Mouse (Mus musculus): ENCODE measurements around the gene Ccdc57. TPM values are rescaled to one million over a fixed set of nuclear protein-coding genes. Genes with fewer than 3 reads are reported as not detected.
"Not testable (repeated sequence)": the region's sequence is repeated elsewhere in the genome, so short reads cannot be mapped to it uniquely, and the experiment has no call there.

Gene Ccdc57
- polyA plus RNA-seq, 1 experiment from 2014 or later: 5.2 TPM

DNA sequence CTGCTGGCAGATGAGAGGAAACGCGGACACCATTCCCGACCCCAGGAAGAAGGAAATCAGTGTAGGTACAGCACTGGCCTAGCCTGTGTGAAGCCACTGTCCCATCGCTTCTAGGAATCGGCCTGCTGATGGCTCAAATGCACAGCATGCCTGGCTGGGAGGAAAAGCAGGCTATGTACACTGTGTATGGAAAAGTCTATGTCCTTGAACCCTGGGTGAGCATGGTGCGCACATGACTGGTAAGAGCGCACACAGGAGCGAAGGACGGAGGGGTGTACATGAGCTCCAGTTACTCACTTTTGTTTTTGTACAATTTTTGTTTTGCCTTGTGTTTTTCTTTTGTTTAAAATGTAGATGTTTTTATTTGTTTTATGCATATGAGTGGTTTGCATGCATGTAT lies 61.2 kb downstream of the Ccdc57 start:
- DNase-seq (ENCODE audit: low spot score): no peak

DNA sequence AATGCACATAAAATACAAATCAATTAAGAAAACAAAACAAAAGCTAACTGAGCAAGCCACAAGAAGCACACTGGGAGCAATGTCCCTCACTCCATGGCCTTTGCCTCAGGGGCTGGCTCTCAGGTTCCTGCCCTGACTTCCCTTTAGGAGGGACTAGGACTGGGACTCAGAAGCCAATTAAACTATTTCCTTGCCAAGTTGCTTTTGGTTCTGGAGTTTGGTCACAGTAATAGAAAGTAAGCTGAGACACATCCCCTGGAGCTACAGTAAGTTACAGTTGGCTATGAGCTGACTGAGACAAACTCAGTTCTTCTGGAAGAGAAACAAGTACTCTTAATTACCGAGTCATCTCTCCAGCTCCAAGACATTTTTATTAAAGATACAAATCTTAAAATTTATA lies 66.9 kb downstream of the Ccdc57 start:
- Histone ChIP-seq H3K4me3 (replicated peaks; ENCODE audit: low read length) (no peak overlapping the region), H3K4me1 (replicated peaks; ENCODE audit: control insufficient read depth, insufficient read depth, low read length) (no peaks in the 10 kb centered on the region), H3K36me3 (replicated peaks; ENCODE audit: control insufficient read depth, insufficient read depth) (peaks cover 6% of the 10 kb centered on the region; the same call in 1 of the 2 replicates), H3K9me3 (ENCODE audit: control insufficient read depth, low read length) (no peaks in the 10 kb centered on the region), H3K9ac (no peak overlapping the region), H3K27me3 (ENCODE audit: control insufficient read depth, insufficient read depth, low read length) (no peaks in the 10 kb centered on the region), H3K27ac (no peak overlapping the region), H3K4me2 (replicated peaks) (no peak overlapping the region)
- ATAC-seq (ENCODE audit: low FRiP score) (no peak), DNase-seq (ENCODE audit: low spot score) (no peak)
- WGBS: 96% methylated on average over 1 of the region's 1 CpGs

More for the DNA sequence above, 61.2 kb downstream of the Ccdc57 start:
- Histone ChIP-seq H3K36me3 (replicated peaks; ENCODE audit: control insufficient read depth, insufficient read depth) (no peaks in the 10 kb centered on the region; the same call in 1 of the 2 replicates), H3K27me3 (ENCODE audit: control insufficient read depth, insufficient read depth, low read length) (no peaks in the 10 kb centered on the region), H3K4me2 (replicated peaks) (no peak overlapping the region), H3K4me1 (replicated peaks; ENCODE audit: control insufficient read depth, insufficient read depth, low read length) (no peaks in the 10 kb centered on the region), H3K4me3 (replicated peaks; ENCODE audit: low read length) (no peak overlapping the region), H3K9me3 (ENCODE audit: control insufficient read depth, low read length) (no peaks in the 10 kb centered on the region), H3K27ac (no peak overlapping the region), H3K9ac (no peak overlapping the region)
- no peak for ATAC-seq (ENCODE audit: low FRiP score)
- WGBS: 94% methylated on average over 9 of the region's 9 CpGs

DNA sequence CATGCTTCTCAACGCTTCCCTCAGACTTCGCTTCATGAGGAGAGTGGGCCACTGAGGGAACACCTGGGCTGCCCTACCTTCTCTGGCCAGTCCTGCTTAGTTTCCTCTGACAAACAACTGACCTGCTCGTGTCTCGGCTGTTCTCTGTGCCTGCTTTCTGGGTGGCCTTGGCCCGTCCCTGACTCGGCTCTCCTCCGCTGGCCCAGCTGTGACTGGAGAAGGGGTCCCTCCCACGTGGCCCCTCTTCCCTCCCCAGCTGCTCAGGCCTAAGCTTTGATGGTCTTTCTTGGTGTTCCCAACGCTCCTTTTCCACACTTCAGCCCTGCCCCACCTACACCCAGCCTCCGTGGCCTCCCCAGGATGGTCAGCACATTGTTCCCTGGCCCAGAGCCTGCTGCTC lies 69.9 kb downstream of the Ccdc57 start:
- WGBS: 85% methylated on average over 10 of the region's 10 CpGs

GRCm38 (mm10) chr11:120855938-120856337 lies 76.7 kb downstream of the Ccdc57 start:
- H3K9me3 ChIP-seq (ENCODE audit: control insufficient read depth, low read length); H3K4me1 ChIP-seq (replicated peaks; ENCODE audit: control insufficient read depth, insufficient read depth, low read length); H3K4me2 ChIP-seq (replicated peaks); H3K4me3 ChIP-seq (replicated peaks; ENCODE audit: low read length); H3K9ac ChIP-seq; H3K27me3 ChIP-seq (ENCODE audit: control insufficient read depth, insufficient read depth, low read length); ATAC-seq (ENCODE audit: low FRiP score); H3K27ac ChIP-seq; DNase-seq (ENCODE audit: low spot score): not testable (repeated sequence)
- peaks cover 20% of the 10 kb centered on the region for H3K36me3 ChIP-seq (replicated peaks; ENCODE audit: control insufficient read depth, insufficient read depth)
- 95% methylated on average over 3 of the region's 3 CpGs for WGBS

More for the DNA sequence above, 69.9 kb downstream of the Ccdc57 start:
- DNase-seq (ENCODE audit: low spot score) (no peak), ATAC-seq (ENCODE audit: low FRiP score) (no peak)
- Histone ChIP-seq H3K27me3 (ENCODE audit: control insufficient read depth, insufficient read depth, low read length) (no peaks in the 10 kb centered on the region), H3K36me3 (replicated peaks; ENCODE audit: control insufficient read depth, insufficient read depth) (peaks cover 25% of the 10 kb centered on the region), H3K9me3 (ENCODE audit: control insufficient read depth, low read length) (no peaks in the 10 kb centered on the region), H3K27ac (no peak overlapping the region), H3K4me1 (replicated peaks; ENCODE audit: control insufficient read depth, insufficient read depth, low read length) (no peaks in the 10 kb centered on the region), H3K9ac (no peak overlapping the region), H3K4me3 (replicated peaks; ENCODE audit: low read length) (no peak overlapping the region), H3K4me2 (replicated peaks) (no peak overlapping the region)

- no peaks in the 10 kb centered on the region for H3K9me3 ChIP-seq (ENCODE audit: control insufficient read depth, low read length)
- H3K27ac ChIP-seq: no peak overlapping the region
- H3K4me1 ChIP-seq (replicated peaks; ENCODE audit: control insufficient read depth, insufficient read depth, low read length): no peaks in the 10 kb centered on the region
- no peaks in the 10 kb centered on the region for H3K27me3 ChIP-seq (ENCODE audit: control insufficient read depth, insufficient read depth, low read length)
- peaks cover 7% of the 10 kb centered on the region; the same call in 1 of the 2 replicates for H3K36me3 ChIP-seq (replicated peaks; ENCODE audit: control insufficient read depth, insufficient read depth)
- H3K4me2 ChIP-seq (replicated peaks): no peak overlapping the region
- WGBS: 69% methylated on average over 4 of the region's 4 CpGs
- no peak for ATAC-seq (ENCODE audit: low FRiP score)
- DNase-seq (ENCODE audit: low spot score): no peak
- no peak overlapping the region for H3K9ac ChIP-seq
- H3K4me3 ChIP-seq (replicated peaks; ENCODE audit: low read length): no peak overlapping the region
These were observed 78.9 kb downstream of the Ccdc57 start for GRCm38 (mm10) chr11:120853788-120854187.

DNA sequence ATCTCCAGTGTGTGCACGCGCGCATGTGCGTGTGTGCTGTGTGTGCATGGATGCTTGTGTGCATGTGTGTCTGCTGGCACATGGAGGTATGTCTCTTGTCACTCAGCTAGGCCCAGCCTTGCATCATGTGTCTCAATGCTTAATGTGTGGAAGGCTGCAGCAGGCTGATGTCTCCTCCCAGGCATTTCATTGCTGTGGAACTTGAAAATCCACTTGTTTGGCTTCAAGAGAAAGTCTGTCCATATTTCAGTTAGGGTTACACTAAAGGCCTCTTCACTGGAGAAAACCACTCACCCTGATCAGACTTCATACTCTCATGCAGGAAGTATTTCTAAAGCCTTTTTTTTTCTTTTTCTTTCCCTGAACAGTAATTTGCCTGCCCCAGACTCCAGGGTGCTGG lies 79.5 kb downstream of the Ccdc57 start:
- 95% methylated on average over 4 of the region's 4 CpGs for WGBS

DNA sequence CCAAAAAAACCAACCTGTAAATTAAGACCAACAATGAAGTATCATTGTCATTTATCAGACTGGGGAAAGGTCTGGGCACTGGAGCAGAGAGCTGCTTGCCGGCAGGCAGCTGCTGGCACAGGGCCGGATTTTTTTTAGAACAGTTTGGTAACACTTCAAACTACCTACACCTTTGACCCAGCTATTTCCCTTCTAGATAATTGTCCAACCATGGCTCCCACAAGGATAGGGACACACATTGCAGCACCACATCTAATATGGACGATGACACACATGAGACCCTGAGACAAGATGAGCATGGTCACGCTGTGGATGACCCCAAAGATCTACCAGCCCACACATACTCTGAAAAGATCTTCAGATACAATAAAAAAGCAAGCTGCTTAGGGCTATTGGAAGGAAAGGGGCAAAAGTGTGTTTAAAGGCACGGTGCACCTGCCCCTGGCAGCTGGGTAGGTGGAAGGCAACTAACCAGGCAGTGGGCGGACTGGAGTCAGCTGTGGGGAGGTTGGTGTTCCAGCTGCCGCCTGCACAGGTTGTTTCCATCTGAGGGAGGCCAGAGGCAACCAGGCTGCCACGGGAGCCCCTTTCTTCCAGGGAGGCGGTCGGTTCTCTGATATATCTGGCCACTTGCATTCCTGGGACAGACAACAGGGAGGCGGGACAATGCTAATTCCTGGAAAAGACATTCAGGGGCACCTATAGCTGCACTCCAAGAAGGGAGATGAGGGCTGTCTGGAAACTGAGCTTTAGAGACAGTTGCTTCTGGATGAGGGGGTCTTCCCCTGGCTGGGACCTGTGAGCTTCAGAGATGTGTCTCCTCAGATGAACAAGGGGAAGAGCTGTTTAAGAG lies 80.4 kb downstream of the Ccdc57 start:
- no peak overlapping the region for H3K9ac ChIP-seq
- no peak for DNase-seq (ENCODE audit: low spot score)
- ATAC-seq (ENCODE audit: low FRiP score): no peak
- H3K4me2 ChIP-seq (replicated peaks): no peak overlapping the region
- H3K36me3 ChIP-seq (replicated peaks; ENCODE audit: control insufficient read depth, insufficient read depth): no peaks in the 10 kb centered on the region; the same call in 1 of the 2 replicates
- no peak overlapping the region for H3K27ac ChIP-seq
- H3K9me3 ChIP-seq (ENCODE audit: control insufficient read depth, low read length): no peaks in the 10 kb centered on the region
- H3K4me1 ChIP-seq (replicated peaks; ENCODE audit: control insufficient read depth, insufficient read depth, low read length): no peaks in the 10 kb centered on the region
- 75% methylated on average over 11 of the region's 11 CpGs for WGBS
- H3K4me3 ChIP-seq (replicated peaks; ENCODE audit: low read length): no peak overlapping the region
- no peaks in the 10 kb centered on the region for H3K27me3 ChIP-seq (ENCODE audit: control insufficient read depth, insufficient read depth, low read length)

More for the DNA sequence above, 79.5 kb downstream of the Ccdc57 start:
- H3K9ac ChIP-seq: no peak overlapping the region
- no peak overlapping the region for H3K4me3 ChIP-seq (replicated peaks; ENCODE audit: low read length)
- peaks cover under 1% of the 10 kb centered on the region; the same call in 1 of the 2 replicates for H3K36me3 ChIP-seq (replicated peaks; ENCODE audit: control insufficient read depth, insufficient read depth)
- H3K27me3 ChIP-seq (ENCODE audit: control insufficient read depth, insufficient read depth, low read length): no peaks in the 10 kb centered on the region
- ATAC-seq (ENCODE audit: low FRiP score) (no peak), DNase-seq (ENCODE audit: low spot score) (no peak)
- no peak overlapping the region for H3K27ac ChIP-seq
- no peak overlapping the region for H3K4me2 ChIP-seq (replicated peaks)
- no peaks in the 10 kb centered on the region for H3K4me1 ChIP-seq (replicated peaks; ENCODE audit: control insufficient read depth, insufficient read depth, low read length)
- H3K9me3 ChIP-seq (ENCODE audit: control insufficient read depth, low read length): no peaks in the 10 kb centered on the region

DNA sequence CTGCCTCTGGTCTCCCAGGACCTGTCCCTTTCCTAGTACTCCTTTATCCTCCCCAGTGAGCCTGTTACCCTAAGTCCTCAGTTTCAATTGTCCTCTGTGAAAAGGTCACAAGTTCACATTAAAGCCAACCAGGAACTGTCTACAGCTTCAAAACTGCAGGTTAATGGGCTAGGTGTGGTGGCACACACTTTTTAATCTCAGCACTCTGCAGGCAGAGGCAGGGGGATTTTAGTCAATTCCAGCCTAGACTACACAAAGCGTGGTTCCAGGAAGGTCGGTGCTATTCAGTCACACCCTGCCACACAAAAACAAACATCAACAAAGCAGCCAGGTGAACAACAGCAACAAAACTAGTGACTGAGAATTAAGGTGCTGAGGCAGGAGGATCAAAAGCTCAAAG lies 81.1 kb downstream of the Ccdc57 start:
- Histone ChIP-seq H3K36me3 (replicated peaks; ENCODE audit: control insufficient read depth, insufficient read depth) (no peaks in the 10 kb centered on the region; the same call in 1 of the 2 replicates), H3K4me3 (replicated peaks; ENCODE audit: low read length) (no peak overlapping the region), H3K9me3 (ENCODE audit: control insufficient read depth, low read length) (no peaks in the 10 kb centered on the region), H3K4me1 (replicated peaks; ENCODE audit: control insufficient read depth, insufficient read depth, low read length) (no peaks in the 10 kb centered on the region), H3K27me3 (ENCODE audit: control insufficient read depth, insufficient read depth, low read length) (no peaks in the 10 kb centered on the region), H3K4me2 (replicated peaks) (no peak overlapping the region), H3K9ac (no peak overlapping the region), H3K27ac (no peak overlapping the region)
- WGBS: 80% methylated on average over 2 of the region's 2 CpGs
- ATAC-seq (ENCODE audit: low FRiP score) (no peak), DNase-seq (ENCODE audit: low spot score) (no peak)

GRCm38 (mm10) chr11:120851132-120851531 lies 81.5 kb downstream of the Ccdc57 start:
- WGBS: 69% methylated on average over 1 of the region's 1 CpGs
- Histone ChIP-seq H3K4me1 (replicated peaks; ENCODE audit: control insufficient read depth, insufficient read depth, low read length) (no peaks in the 10 kb centered on the region), H3K27me3 (ENCODE audit: control insufficient read depth, insufficient read depth, low read length) (no peaks in the 10 kb centered on the region), H3K36me3 (replicated peaks; ENCODE audit: control insufficient read depth, insufficient read depth) (no peaks in the 10 kb centered on the region; the same call in 1 of the 2 replicates), H3K4me3 (replicated peaks; ENCODE audit: low read length) (no peak overlapping the region), H3K9me3 (ENCODE audit: control insufficient read depth, low read length) (no peaks in the 10 kb centered on the region), H3K27ac (no peak overlapping the region), H3K4me2 (replicated peaks) (no peak overlapping the region), H3K9ac (no peak overlapping the region)
- ATAC-seq (ENCODE audit: low FRiP score) (no peak), DNase-seq (ENCODE audit: low spot score) (no peak)

Data from hindbrain, embryonic 14.5 days (tissue).